Mouse (Mus musculus): ENCODE results near the gene Ogg1. TPM values are rescaled to one million over a fixed set of nuclear protein-coding genes. Genes with fewer than 3 reads are reported as not detected.

The Ogg1 gene
- 30.4 and 56.3 TPM in 2 replicates for total RNA-seq (2014; fragmentation: Nextera tagmentation)
- total RNA-seq (2017), result 10.9 and 11.5 TPM in 2 replicates
- polyA plus RNA-seq (2012), result 10.4 and 11.3 TPM in 2 replicates

DNA sequence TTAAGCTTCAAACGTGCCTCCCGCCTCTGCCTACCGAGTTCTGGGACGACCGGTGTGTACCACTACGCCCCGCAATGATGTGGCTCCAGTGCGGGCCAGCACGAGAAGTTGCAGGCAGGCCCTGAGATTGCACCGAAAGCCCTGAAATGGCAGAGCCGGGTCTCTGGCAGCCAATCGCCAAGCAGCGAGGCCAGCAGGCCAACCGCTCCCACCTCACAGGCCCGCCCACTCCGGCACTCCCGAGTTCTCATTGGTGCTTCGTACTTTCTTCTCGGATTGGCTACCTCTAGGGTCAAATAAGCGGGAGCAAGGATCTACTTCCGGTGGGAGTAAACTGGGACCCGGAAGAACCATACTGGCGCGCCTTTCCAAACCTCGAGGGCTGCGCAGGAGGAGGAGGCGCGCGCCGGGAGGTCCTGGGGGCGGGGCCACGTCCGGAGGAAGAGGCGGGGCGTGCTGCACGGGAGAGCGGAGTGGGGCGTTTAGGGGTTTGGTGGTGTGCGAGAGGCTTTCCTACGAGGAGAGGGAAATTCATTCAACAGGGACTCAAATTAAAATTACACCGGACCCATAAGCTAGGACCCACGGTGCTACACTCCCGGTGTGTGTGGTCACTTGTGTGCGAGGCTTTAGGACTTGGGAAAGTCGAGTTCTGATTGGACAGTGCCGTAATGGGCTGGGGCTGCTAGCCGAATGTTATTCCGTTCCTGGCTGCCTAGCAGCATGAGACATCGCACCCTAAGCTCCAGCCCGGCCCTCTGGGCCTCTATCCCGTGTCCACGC lies at the start of gene Ogg1:
Gene Ogg1, plus strand, starts transcription at position 440 of the 783 bp plus-strand sequence.
- ATAC-seq (ENCODE audit: extremely low read depth, insufficient number of reproducible peaks, low FRiP score, poor library complexity, severe bottlenecking) (peak; percentile 94), DNase-seq (ENCODE audit: low spot score) (peak; percentile 99)
- Histone ChIP-seq H3K4me1 (ENCODE audit: insufficient read depth, low read depth, low read length) (peaks cover 36% of the 10 kb centered on the region), H3K9me3 (replicated peaks) (no peaks in the 10 kb centered on the region), H3K4me3 (ENCODE audit: low read depth, low read length) (peak within 1 kb of the TSS; percentile 73), H3K36me3 (replicated peaks) (peaks cover 74% of the 10 kb centered on the region), H3K27me3 (ENCODE audit: insufficient read depth, low read length) (no peaks in the 10 kb centered on the region)
- TF ChIP-seq POLR2AphosphoS5 (IDR thresholded peaks at IDR 0.05; ENCODE audit: insufficient replicate concordance, low read depth, low read length) (0 out of 2 replicates have a peak, but pooled peaks have one; percentile 68), TAL1 (conservative IDR thresholded peaks at IDR 0.05; ENCODE audit: low read depth, low read length) (no peak)

- no peaks in the 10 kb centered on the region for H3K4me1 ChIP-seq (ENCODE audit: insufficient read depth, low read depth, low read length)
- H3K27me3 ChIP-seq (ENCODE audit: insufficient read depth, low read length), result peaks cover 11% of the 10 kb centered on the region; the same call in 1 of the 2 replicates
- H3K36me3 ChIP-seq (replicated peaks), result peaks cover 24% of the 10 kb centered on the region
- no peaks in the 10 kb centered on the region for H3K9me3 ChIP-seq (replicated peaks)
- ATAC-seq (ENCODE audit: extremely low read depth, insufficient number of reproducible peaks, low FRiP score, poor library complexity, severe bottlenecking), result no peak
- no peak for DNase-seq (ENCODE audit: low spot score)
- no peak overlapping the region for H3K4me3 ChIP-seq (ENCODE audit: low read depth, low read length)
- no peak for TF ChIP-seq GATA1 (IDR thresholded peaks at IDR 0.05; ENCODE audit: borderline replicate concordance, low read length)
- no peak for TF ChIP-seq TAL1 (conservative IDR thresholded peaks at IDR 0.05; ENCODE audit: low read depth, low read length)
- no peak for TF ChIP-seq GATA2 (IDR thresholded peaks at IDR 0.05; ENCODE audit: borderline replicate concordance, low read depth, low read length)
- no peak for TF ChIP-seq POLR2AphosphoS5 (IDR thresholded peaks at IDR 0.05; ENCODE audit: insufficient replicate concordance, low read depth, low read length)
- no peak for TF ChIP-seq CTCF (IDR thresholded peaks at IDR 0.05; ENCODE audit: low read depth, low read length)
Measured at GRCm38 (mm10) chr6:113281676-113282075, 45.1 kb upstream of the Ogg1 start.

- no peaks in the 10 kb centered on the region for H3K4me1 ChIP-seq (ENCODE audit: insufficient read depth, low read depth, low read length)
- no peak within 1 kb of the TSS for H3K4me3 ChIP-seq (ENCODE audit: low read depth, low read length)
- DNase-seq (ENCODE audit: low spot score) (peak; percentile 22), ATAC-seq (ENCODE audit: extremely low read depth, insufficient number of reproducible peaks, low FRiP score, poor library complexity, severe bottlenecking) (no peak)
- peaks cover 19% of the 10 kb centered on the region for H3K36me3 ChIP-seq (replicated peaks)
- TF ChIP-seq GATA2 (IDR thresholded peaks at IDR 0.05; ENCODE audit: borderline replicate concordance, low read depth, low read length) (no peak), GATA1 (IDR thresholded peaks at IDR 0.05; ENCODE audit: borderline replicate concordance, low read length) (no peak), POLR2AphosphoS5 (IDR thresholded peaks at IDR 0.05; ENCODE audit: insufficient replicate concordance, low read depth, low read length) (no peak), CTCF (IDR thresholded peaks at IDR 0.05; ENCODE audit: low read depth, low read length) (no peak), TAL1 (conservative IDR thresholded peaks at IDR 0.05; ENCODE audit: low read depth, low read length) (no peak)
- peaks cover 15% of the 10 kb centered on the region; the same call in 1 of the 2 replicates for H3K27me3 ChIP-seq (ENCODE audit: insufficient read depth, low read length)
- H3K9me3 ChIP-seq (replicated peaks), result no peaks in the 10 kb centered on the region
Measured at GRCm38 (mm10) chr6:113282101-113282802, 44.5 kb upstream of the Ogg1 start, which contains the start of gene Cpne9. Gene Cpne9 (plus strand): TSS chr6:113282307.

- Histone ChIP-seq H3K36me3 (replicated peaks) (peaks cover 12% of the 10 kb centered on the region), H3K27me3 (ENCODE audit: insufficient read depth, low read length) (peaks cover 20% of the 10 kb centered on the region; the same call in 1 of the 2 replicates), H3K9me3 (replicated peaks) (no peaks in the 10 kb centered on the region), H3K4me3 (ENCODE audit: low read depth, low read length) (no peak overlapping the region), H3K4me1 (ENCODE audit: insufficient read depth, low read depth, low read length) (no peaks in the 10 kb centered on the region)
- no peak for ATAC-seq (ENCODE audit: extremely low read depth, insufficient number of reproducible peaks, low FRiP score, poor library complexity, severe bottlenecking)
- no peak for DNase-seq (ENCODE audit: low spot score)
- TF ChIP-seq CTCF (IDR thresholded peaks at IDR 0.05; ENCODE audit: low read depth, low read length), result no peak
- no peak for TF ChIP-seq TAL1 (conservative IDR thresholded peaks at IDR 0.05; ENCODE audit: low read depth, low read length)
- no peak for TF ChIP-seq GATA2 (IDR thresholded peaks at IDR 0.05; ENCODE audit: borderline replicate concordance, low read depth, low read length)
- no peak for TF ChIP-seq POLR2AphosphoS5 (IDR thresholded peaks at IDR 0.05; ENCODE audit: insufficient replicate concordance, low read depth, low read length)
- TF ChIP-seq GATA1 (IDR thresholded peaks at IDR 0.05; ENCODE audit: borderline replicate concordance, low read length), result no peak
Measured at GRCm38 (mm10) chr6:113282969-113283368, 43.8 kb upstream of the Ogg1 start.

GRCm38 (mm10) chr6:113283500-113283899 lies 43.3 kb upstream of the Ogg1 start:
- Histone ChIP-seq H3K4me1 (ENCODE audit: insufficient read depth, low read depth, low read length) (no peaks in the 10 kb centered on the region), H3K36me3 (replicated peaks) (peaks cover 8% of the 10 kb centered on the region), H3K27me3 (ENCODE audit: insufficient read depth, low read length) (peaks cover 20% of the 10 kb centered on the region; the same call in 1 of the 2 replicates), H3K4me3 (ENCODE audit: low read depth, low read length) (no peak overlapping the region), H3K9me3 (replicated peaks) (no peaks in the 10 kb centered on the region)
- no peak for TF ChIP-seq TAL1 (conservative IDR thresholded peaks at IDR 0.05; ENCODE audit: low read depth, low read length)
- DNase-seq (ENCODE audit: low spot score) (no peak), ATAC-seq (ENCODE audit: extremely low read depth, insufficient number of reproducible peaks, low FRiP score, poor library complexity, severe bottlenecking) (no peak)

DNA sequence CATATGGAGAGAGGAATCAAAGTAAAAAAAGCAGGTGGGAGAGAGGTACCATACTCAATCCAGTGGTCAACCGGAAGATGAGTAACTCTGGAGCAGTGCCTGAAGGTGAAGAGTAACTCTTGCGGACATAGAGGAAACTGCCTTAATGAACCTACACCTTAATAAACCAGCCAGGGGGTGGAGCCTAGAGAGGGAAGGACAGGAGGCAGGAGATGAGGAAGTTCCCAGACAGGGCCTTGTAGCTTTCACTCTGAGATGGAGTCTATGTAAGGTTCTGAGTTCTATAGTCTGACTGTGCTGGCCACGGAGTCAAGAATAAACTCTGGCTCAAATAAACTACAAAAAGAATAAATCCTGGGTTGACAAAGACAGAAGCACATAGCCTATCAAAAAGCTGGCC lies 41.8 kb upstream of the Ogg1 start:
- ATAC-seq (ENCODE audit: extremely low read depth, insufficient number of reproducible peaks, low FRiP score, poor library complexity, severe bottlenecking) (no peak), DNase-seq (ENCODE audit: low spot score) (no peak)
- peaks cover 22% of the 10 kb centered on the region; the same call in 1 of the 2 replicates for H3K27me3 ChIP-seq (ENCODE audit: insufficient read depth, low read length)
- TF ChIP-seq CTCF (IDR thresholded peaks at IDR 0.05; ENCODE audit: low read depth, low read length) (no peak), TAL1 (conservative IDR thresholded peaks at IDR 0.05; ENCODE audit: low read depth, low read length) (no peak)
- H3K9me3 ChIP-seq (replicated peaks), result no peaks in the 10 kb centered on the region
- no peaks in the 10 kb centered on the region for H3K4me1 ChIP-seq (ENCODE audit: insufficient read depth, low read depth, low read length)
- H3K36me3 ChIP-seq (replicated peaks), result peaks cover 8% of the 10 kb centered on the region
- no peak overlapping the region for H3K4me3 ChIP-seq (ENCODE audit: low read depth, low read length)
